14 mouse cellular contexts compared by ENCODE assay signal in the genomic region with DNA sequence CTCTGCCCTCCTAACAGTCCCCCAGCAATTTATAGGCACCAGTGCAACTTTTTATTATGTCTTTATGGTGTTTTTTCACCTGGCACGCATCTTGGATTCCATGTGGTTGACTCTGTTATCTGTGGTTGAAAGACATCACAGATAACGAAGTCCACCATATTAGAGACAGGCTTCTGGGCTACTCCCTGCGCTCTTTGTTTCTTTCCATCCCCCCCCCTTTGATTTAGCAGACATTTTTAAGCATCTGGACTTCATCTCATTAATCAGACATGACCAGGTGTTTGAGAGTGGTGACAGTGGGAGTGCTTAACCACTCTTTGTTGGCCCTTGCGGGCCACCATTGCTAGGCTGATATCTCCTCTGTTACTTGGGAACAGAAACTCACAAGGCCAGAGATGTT.
DNase-seq lines count a peak whose midpoint lies in the region; ATAC-seq and TF ChIP-seq lines count a peak whose summit lies in the region.
"Had no signal": no experiment of that assay in that cellular context is flagged by ENCODE, and none has a peak within 500 bp of the region (broad histone marks: within the 10 kb centered on the region; RNA-seq: fewer than 3 reads in every experiment).

No protein-coding gene starts in this region.

- H3K4me1 ChIP-seq in kidney, embryonic 15.5 days: peaks cover 54% of the 10 kb centered on the region
- no peaks in the 10 kb centered on the region for H3K4me1 ChIP-seq in cerebellum, adult 2 months (ENCODE audit: control insufficient read depth, insufficient read depth, low read length)
- H3K4me1 ChIP-seq in hindbrain, postnatal 0 days (ENCODE audit: insufficient read depth, low read length): no peaks in the 10 kb centered on the region

- no peak for DNase-seq in kidney, postnatal 4 days
- peak; percentile 53 for DNase-seq in embryo, embryonic 10 days (ENCODE audit: low spot score)
- peak; percentile 81 for DNase-seq in forelimb bud, embryonic 11.5 days (ENCODE audit: low read depth, low spot score)
- DNase-seq in mesoderm, embryonic 11.5 days (ENCODE audit: low read depth, low spot score): peak; percentile 57
- no peak for DNase-seq in cerebellum, adult 2 months
- DNase-seq in hindbrain, postnatal 0 days (ENCODE audit: low spot score): no peak
- DNase-seq: adrenal gland, postnatal 14 days; cerebellum, postnatal 25 days; kidney, postnatal 25 days; lung, postnatal 36 days had no signal

- H3K27me3 ChIP-seq in kidney, embryonic 15.5 days: peaks cover 15% of the 10 kb centered on the region
- no peaks in the 10 kb centered on the region for H3K27me3 ChIP-seq in cerebellum, adult 2 months (ENCODE audit: control insufficient read depth, insufficient read depth, low read length)
- no peaks in the 10 kb centered on the region for H3K27me3 ChIP-seq in hindbrain, postnatal 0 days (ENCODE audit: insufficient read depth, low read length)

- peak overlapping the region; percentile 61 for H3K27ac ChIP-seq in kidney, embryonic 15.5 days
- H3K27ac ChIP-seq in cerebellum, adult 2 months (ENCODE audit: insufficient read depth, low read length): no peak overlapping the region
- H3K27ac ChIP-seq in hindbrain, postnatal 0 days: no peak overlapping the region

- TF ChIP-seq POLR2A in cerebellum, adult 2 months (IDR thresholded peaks at IDR 0.05; ENCODE audit: borderline replicate concordance, insufficient read depth, low read length): no peak

- no peak overlapping the region for H3K9ac ChIP-seq in kidney, embryonic 15.5 days
- no peak overlapping the region for H3K9ac ChIP-seq in hindbrain, postnatal 0 days (replicated peaks; ENCODE audit: low read length)

- 44% methylated on average over 4 of the region's 4 CpGs for WGBS in kidney, embryonic 15.5 days
- 97% methylated on average over 4 of the region's 4 CpGs for WGBS in cerebellum, adult 2 months
- WGBS in hindbrain, postnatal 0 days: 86% methylated on average over 4 of the region's 4 CpGs

- 0 out of 2 replicates have a peak, but pooled peaks cover 2% of the 10 kb centered on the region for H3K36me3 ChIP-seq in kidney, embryonic 15.5 days
- no peaks in the 10 kb centered on the region for H3K36me3 ChIP-seq in hindbrain, postnatal 0 days (ENCODE audit: insufficient read depth, low read length)

- no peak for TF ChIP-seq CTCF in cerebellum, adult 2 months (IDR thresholded peaks at IDR 0.05; ENCODE audit: borderline replicate concordance, insufficient read depth, low read depth, low read length)
- no peak for TF ChIP-seq CTCF in hindbrain, postnatal 0 days (IDR thresholded peaks at IDR 0.05; ENCODE audit: low read depth)

- H3K4me2 ChIP-seq in kidney, embryonic 15.5 days: no peak overlapping the region
- no peak overlapping the region for H3K4me2 ChIP-seq in hindbrain, postnatal 0 days (ENCODE audit: low read depth, low read length)
- H3K4me2 ChIP-seq: liver, embryonic 11.5 days had no signal

- no peak for ATAC-seq in kidney, embryonic 15.5 days (replicated peaks; ENCODE audit: low FRiP score)
- no peak for ATAC-seq in inflammation-experienced regulatory T-cells, adult 6 months
- no peak for ATAC-seq in hindbrain, postnatal 0 days
- ATAC-seq: forebrain, embryonic 16.5 days had no signal

- no peak overlapping the region for H3K4me3 ChIP-seq in kidney, embryonic 15.5 days (replicated peaks)
- no peak overlapping the region for H3K4me3 ChIP-seq in cerebellum, adult 2 months (replicated peaks; ENCODE audit: insufficient read depth, low read depth, low read length)
- no peak overlapping the region for H3K4me3 ChIP-seq in hindbrain, postnatal 0 days (ENCODE audit: low read length)

- peaks cover 9% of the 10 kb centered on the region; the same call in 1 of the 2 replicates for H3K9me3 ChIP-seq in kidney, embryonic 15.5 days (replicated peaks)
- no peaks in the 10 kb centered on the region for H3K9me3 ChIP-seq in hindbrain, postnatal 0 days (ENCODE audit: low read length)

Comparison
In these comparisons a context has a peak if more than half of its experiments do, and no peak if none do; other contexts are left out.
1. DNase-seq: peak in embryo, embryonic 10 days (single experiment), forelimb bud, embryonic 11.5 days (single experiment) and mesoderm, embryonic 11.5 days (single experiment); none in kidney, postnatal 4 days (0 of 2), cerebellum, adult 2 months (0 of 2) and hindbrain, postnatal 0 days (single experiment).